Mouse (Mus musculus) retina, adult 2 months (tissue): ENCODE results near the gene Myocos.

Experiments
- DNase-seq: peaks from one replicate; pipeline ENCODE4 v3.0.0-alpha.2; 2012; ENCODE audit warnings: low read depth, low spot score

Myocos gene

GRCm38 (mm10) chr1:162615511-162615910 lies 42.5 kb downstream of the Myocos start:
- DNase-seq = peak; percentile 86

- DNase-seq = no peak
Measured at GRCm38 (mm10) chr1:162611191-162611590, 46.8 kb downstream of the Myocos start.

- DNase-seq = no peak
Measured at GRCm38 (mm10) chr1:162609633-162610250, 48.3 kb downstream of the Myocos start.

DNA sequence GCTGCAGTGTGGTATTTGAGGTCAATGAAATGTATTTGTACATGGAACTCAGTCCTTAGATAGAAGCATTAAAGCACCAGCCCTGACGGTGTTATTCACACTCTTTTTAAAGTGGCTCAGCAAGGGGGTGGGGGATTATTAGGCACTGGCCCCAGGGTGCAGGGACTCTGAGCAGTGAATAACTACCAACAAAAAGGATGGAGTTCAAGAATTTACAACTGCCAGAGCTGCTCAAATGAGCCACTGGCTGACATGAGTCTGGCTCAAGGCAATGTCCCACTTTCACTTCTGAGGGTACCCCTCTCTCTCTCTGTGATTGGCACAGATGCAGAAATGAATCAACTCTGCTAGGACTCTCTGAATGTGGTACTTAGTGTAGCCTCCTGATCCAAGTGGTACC lies 49.9 kb downstream of the Myocos start:
- DNase-seq = no peak

- DNase-seq = no peak
Measured at GRCm38 (mm10) chr1:162601288-162601687, 56.7 kb downstream of the Myocos start.

DNA sequence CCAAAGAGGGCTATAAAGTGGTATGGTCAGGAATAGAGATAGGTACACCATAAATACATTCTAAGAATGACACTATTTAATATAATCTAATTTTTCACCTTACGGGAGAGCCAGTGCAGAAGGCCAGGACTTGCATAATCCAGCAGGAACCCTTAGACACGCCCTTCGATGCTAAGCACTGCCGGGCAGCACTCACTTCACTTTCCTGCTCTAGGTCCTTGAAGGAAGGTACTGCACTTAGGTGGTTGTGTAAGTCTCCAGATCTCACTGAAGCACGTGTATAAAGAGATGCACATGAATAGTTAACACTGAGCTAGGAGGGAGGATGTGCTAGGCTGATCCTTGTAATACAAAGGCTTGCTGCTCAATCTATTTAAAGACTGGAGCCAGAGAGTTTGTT lies 58.4 kb downstream of the Myocos start:
- no peak for DNase-seq

GRCm38 (mm10) chr1:162597379-162598102 lies 60.5 kb downstream of the Myocos start:
- no peak for DNase-seq
